Mouse (Mus musculus) frontal cortex, postnatal 25 days (tissue): ENCODE measurements around the gene Cd34.
A peak's percentile ranks its signal among the peaks of the same experiment; 100 is the strongest.

Source experiments
- DNase-seq, 2 experiments: peaks; one replicate each; pipeline ENCODE4 v3.0.0; 2022; ENCODE audit warnings: low spot score in 2 of 2

Gene Cd34

GRCm38 (mm10) chr1:194971980-194972379, 33.4 kb downstream of the Cd34 start:
- no peak for DNase-seq

DNA sequence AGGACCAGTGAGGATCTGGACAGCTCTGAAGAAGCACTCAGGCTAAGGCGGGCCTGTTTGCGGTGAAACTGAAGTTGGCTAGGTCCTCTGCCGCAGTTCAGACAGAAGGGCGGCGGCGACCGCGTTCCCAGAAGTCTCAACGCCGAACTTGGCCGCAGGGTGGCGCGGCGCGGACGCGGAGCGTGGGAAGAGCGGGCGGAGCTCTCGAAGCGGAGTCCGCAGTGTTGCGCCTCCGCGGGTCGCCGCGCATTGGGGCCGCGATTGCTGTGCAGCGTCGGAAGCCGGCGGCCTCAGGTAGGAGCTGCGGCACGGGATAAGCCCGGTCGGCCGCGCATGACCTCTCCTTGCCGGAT, 37.5 kb downstream of the Cd34 start:
- DNase-seq = peak; percentile 89

- DNase-seq = peak; percentile 50 to 63
These were observed 38.1 kb downstream of the Cd34 start for GRCm38 (mm10) chr1:194976517-194977370.

DNA sequence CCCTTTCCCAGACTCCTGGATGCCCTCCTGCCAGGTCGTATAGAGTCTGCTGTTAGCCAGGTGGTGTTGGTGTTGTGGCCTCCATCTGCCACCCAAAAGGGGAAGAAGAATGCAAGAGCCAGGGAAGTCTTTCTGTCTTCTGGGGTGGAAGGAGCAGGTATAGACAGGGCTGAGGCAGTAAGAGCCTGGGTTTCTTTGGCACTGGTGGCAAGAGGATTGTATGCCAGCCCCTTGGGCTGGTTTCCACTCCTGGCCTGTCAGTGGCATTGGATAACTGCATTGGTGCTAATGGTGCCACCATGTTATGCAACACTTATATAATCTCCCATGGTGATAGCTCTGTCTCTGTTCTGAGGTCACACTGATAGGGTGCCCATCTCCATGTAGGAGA, 38.7 kb downstream of the Cd34 start:
- DNase-seq = no peak

GRCm38 (mm10) chr1:194977946-194978720, 39.5 kb downstream of the Cd34 start:
- peak; percentile 23 to 37 for DNase-seq

- no peak for DNase-seq
These were observed 42.3 kb downstream of the Cd34 start for GRCm38 (mm10) chr1:194980826-194981435.

- no peak for DNase-seq
These were observed 44.5 kb downstream of the Cd34 start for GRCm38 (mm10) chr1:194982931-194983690.

DNA sequence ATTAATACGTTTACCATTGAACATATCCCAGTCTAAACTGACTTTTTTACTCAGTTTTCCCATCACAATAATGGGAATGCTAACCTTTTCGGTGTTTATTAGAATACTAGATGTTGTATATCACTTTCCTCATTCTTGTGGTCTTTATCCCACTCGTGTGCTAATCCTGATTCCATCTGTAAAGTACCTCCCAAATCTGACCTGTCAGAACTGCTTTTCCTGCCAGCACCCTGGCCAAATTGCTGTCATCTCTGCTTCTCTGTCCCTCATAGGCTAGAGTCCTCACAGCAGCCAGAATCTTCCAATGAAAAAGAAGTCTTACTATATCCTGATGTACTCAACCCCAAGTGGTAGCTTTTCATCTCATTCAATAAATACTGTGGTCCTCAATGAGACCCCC, 46.3 kb downstream of the Cd34 start:
- DNase-seq = no peak

- no peak for DNase-seq
These were observed 47.0 kb downstream of the Cd34 start for GRCm38 (mm10) chr1:194985442-194986210.

- DNase-seq = no peak
These were observed 50.4 kb downstream of the Cd34 start for GRCm38 (mm10) chr1:194989024-194989423.

- DNase-seq = no peak
These were observed 52.4 kb downstream of the Cd34 start for GRCm38 (mm10) chr1:194990976-194991375.

- DNase-seq = no peak
These were observed 53.0 kb downstream of the Cd34 start for GRCm38 (mm10) chr1:194991654-194992053.

DNA sequence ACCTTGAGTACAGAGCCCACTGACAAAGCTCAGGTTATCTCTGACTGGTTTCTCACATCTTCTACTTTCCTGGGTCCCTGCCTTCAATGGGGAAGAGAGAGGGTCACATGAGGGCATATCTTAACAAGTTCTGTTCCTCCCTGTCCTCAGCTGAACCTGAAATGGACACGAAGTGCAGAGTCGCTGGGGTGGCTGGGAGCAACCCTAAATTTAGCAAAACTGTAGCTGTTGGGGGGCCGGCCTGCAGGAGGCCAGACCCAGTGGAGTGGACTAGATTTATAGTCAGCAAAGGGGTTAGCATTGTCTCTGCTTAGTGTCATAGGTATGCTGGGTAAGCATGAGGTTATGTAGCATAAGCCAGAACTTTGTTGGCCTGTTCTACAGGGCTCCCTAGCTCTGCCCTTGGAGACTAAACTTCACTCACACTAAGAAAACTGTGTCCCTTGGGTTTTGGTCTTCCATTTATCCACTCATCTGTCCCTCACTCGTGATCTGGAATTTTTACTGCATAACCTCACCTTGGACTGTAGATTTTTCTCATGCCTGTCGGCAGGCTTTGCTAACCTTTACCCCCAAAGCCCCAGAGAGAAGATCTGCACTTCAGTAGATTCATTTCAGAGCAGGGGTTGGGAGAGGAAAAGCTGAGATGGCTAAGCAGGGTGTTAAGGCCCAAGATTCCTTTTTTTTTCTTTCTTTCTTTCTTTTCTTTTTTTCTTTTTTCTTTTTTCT, 54.1 kb downstream of the Cd34 start:
- no peak for DNase-seq

DNA sequence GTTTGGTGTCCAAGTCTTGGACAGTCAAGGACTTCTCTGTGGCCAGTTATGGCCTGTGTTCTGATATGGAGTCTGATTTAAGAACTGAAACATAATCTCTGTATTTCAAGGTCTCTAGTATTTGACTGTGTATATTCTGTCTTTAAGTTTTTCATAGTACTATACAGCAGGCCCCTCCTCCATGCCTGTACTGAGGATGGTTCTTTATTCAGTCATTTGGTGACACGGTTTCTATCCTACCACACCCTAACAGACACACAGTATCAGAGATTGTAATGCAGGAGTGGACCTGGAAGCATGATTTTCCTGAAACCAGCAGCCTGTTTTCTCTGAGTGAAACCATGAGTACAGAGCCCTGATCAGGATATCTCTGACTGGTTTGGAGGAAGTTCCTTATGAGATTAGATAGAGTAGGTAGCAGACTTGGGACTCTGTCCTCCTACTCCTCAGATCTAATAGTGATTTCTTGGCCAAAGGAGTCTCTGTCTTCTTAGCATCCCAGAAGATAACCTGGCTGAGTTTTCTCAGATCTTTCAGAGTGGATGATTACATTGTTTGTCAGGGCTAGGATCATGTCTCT, 54.9 kb downstream of the Cd34 start:
- no peak for DNase-seq

GRCm38 (mm10) chr1:194994262-194994661, 55.6 kb downstream of the Cd34 start:
- DNase-seq = no peak

DNA sequence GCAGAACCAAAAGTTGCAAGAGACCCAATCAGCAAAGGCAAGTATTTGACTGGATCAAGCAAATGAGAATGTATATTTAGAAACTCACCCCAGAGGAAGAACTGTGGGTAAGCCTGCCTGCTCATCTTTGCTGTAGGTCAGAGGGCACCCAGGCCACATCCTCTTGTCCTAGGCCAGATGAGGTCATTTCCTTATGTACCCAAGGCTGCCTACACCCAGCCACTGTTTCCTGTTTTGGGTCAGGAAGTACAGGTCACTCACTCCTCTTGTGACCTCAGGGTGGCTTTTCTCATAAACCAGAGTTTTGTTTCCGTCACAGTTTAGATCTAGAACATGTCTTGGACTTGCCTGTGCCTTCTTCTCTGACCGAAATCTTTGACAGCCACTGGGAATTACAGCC, 56.6 kb downstream of the Cd34 start:
- DNase-seq = no peak

- no peak for DNase-seq
These were observed 59.8 kb downstream of the Cd34 start for GRCm38 (mm10) chr1:194998396-194998795.

DNA sequence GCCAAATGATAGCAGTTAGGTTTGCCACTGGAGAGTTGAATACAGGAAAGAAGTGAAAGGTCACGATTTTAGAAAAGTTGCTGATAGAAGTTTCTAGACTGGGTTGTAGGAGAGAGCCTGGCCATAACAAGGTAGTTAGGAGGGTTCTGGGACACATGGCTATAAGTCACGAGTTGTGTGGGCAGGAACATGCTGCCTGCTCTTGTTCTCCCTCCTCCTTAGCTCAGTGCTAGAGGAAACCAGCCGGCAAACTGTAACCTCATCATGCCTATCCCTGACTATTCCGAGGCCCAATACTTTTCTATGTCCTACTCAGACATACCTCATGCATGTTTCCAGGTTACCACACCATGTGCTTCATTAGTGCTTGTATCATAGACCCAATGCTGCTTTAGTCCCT, 64.7 kb downstream of the Cd34 start:
- DNase-seq = no peak

DNA sequence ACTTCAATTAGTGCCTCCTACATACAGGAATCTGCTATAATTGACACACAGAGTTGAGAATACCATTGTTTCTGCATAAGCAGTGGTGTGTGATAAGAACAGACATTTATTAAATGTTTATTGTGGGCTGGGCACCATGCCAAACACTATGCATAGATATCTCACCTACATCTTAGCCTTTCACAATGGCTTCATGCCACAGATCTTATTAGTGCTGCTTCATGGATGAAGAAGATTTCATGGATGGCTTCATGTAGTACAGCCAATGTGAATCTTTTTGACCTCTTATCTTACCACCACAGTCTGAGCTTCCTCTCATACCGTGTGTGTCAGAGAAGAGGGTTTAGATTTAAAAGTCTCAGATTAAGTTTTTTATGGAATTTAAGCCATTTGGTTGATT, 65.6 kb downstream of the Cd34 start:
- DNase-seq = no peak

- DNase-seq = no peak
These were observed 67.6 kb downstream of the Cd34 start for GRCm38 (mm10) chr1:195006267-195006666.
